Mouse (Mus musculus): ENCODE data around the gene Prss45. TPM values are rescaled to one million over a fixed set of nuclear protein-coding genes. Genes with fewer than 3 reads are reported as not detected.

Gene Prss45
- polyA plus RNA-seq (2014; fragmentation: Illumina TruSeq; extraction: RNeasy Lipid Tissue Mini Kit (QIAGEN cat#74804); ENCODE audit: low read depth, low replicate concordance), result not detected

DNA sequence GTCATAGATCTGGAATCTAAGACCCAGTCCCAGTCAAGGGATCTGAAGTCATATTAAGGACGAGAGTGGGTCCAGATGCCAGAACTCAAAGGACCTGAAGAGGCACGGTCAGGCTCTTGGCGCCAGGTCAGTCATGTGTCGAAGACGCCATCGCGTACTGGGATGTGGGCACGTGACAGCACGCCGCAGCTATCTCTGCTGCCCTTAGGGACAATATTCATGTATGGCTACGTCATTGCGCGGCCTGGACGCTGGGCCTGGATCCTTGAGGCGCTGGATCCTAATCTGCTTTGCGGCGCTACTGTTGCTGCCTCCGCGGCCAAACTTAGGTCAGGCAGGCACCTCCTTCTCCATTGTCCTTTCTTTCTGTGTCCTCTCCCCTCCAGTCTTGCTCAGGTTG lies at the start of gene Prss45:
Gene Prss45, plus strand, starts transcription at position 178 of the 400 bp plus-strand sequence.

DNA sequence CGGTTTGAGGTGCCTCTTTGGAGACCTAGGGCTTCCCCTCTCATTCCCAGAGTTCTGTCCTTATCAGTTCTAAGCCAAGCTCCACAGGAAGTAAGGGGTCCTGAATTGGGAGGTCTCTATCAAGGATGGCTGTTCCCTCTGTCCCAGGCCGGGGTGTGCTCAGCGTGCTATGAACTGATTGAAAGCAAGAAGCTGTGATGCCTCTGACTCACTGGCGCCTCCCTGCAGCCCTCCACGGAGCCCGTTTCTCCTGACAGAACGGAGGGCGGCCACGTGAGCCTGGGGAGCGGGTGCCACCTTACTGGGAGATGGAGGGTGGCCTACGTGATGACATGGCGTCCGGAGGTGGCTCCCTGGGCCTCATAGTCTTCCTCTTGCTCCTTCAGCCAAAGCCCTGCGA lies 36.5 kb upstream of the Prss45 start, which contains the start of gene Prss42:
Gene Prss42, plus strand, starts transcription at position 301 of the 400 bp plus-strand sequence.

DNA sequence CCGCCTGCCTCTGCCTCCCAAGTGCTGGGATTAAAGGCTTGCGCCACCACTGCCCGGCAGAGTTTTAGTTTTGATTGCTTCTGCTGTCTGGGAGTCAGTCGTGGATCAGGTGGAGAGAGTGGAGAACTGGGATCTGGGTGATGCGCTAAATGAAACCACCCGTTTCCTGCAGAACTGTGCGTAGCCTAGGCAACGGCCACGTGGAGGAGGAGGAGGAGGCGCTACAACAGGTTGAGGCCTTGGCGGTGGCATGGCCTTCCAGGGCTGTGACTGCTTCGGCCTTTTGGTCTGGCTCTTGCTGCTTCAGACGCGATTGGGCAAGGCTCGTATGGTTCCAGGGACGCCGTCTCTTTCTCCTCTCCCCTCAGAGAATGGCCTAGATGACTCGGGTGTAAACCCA lies 20.6 kb upstream of the Prss45 start, which contains the start of gene Prss44:
Gene Prss44, plus strand, starts transcription at position 206 of the 400 bp plus-strand sequence.

GRCm38 (mm10) chr9:110826390-110826789 lies 8.0 kb upstream of the Prss45 start, which contains the start of gene Prss43:
TSS of gene Prss43 (plus strand) at chr9:110826690.

DNA sequence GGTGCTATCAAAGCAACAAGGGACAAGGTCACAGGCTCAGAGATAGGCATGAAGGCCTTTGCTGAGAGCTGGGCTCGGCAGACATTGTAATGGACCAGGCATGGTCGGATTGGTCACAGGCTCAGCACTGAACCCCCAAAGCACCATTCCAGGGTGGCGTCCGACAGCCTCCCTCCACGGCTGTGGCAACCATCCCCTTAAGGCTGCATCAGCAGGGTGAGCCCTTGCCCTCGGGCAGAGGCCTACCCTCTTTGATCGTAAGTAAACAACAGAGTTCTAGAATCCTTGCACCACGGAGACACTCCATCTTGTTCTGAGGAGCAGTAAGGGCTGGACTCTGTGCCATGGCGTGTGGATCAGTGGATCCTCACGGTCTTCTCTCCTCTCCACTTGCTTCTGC lies 9.8 kb downstream of the Prss45 start, which contains the start of gene Prss46:
Gene Prss46, plus strand, starts transcription at position 301 of the 400 bp plus-strand sequence.

GRCm38 (mm10) chr9:110857781-110858472 lies 23.5 kb downstream of the Prss45 start, which contains the start of gene Prss50:
TSS of gene Prss50 (plus strand) at chr9:110857967.

GRCm38 (mm10) chr9:110879191-110879920 lies 45.0 kb downstream of the Prss45 start, which contains the start of gene Als2cl:
TSS of gene Als2cl (plus strand) at chr9:110879870.

DNA sequence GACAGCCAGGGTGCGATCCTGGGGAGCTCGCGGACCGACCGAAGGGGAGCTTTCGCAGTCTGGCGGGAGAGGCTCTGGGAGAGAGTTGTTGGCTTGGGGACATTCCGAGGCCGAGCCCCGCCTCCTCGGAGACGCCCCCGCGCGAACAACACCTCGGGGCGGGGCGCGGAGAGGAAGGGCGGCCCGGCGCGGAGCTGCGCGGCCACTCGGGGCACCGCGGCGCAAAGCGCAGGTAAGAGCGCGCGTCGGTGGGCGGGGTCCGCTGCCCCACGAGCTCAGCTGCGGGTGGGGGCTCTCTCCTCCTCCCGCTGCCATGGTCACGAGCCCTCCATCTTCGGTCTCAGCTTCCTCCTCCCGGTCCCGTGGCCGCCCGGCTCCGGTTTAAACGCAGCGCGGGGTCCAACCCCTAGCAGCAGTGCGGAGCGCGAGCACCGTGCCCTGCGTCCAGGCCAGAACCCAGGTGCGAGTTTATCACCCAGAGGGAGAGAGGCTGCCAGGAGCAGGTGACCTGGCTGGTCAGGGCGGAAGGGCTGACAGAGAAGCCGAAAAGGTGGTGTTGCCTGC lies 45.7 kb downstream of the Prss45 start, which contains the start of gene Tmie:
Gene Tmie, minus strand, starts transcription at position 116 of the 564 bp plus-strand sequence.

Other genes with a start within 250 kb of the Prss45 start
- gene Nradd, start 210.1 kb upstream of the Prss45 start, polyA plus RNA-seq (2014; fragmentation: Illumina TruSeq; extraction: RNeasy Lipid Tissue Mini Kit (QIAGEN cat#74804); ENCODE audit: low read depth, low replicate concordance), result 0.66 TPM
- gene Nbeal2, start 180.4 kb upstream of the Prss45 start, polyA plus RNA-seq (2014; fragmentation: Illumina TruSeq; extraction: RNeasy Lipid Tissue Mini Kit (QIAGEN cat#74804); ENCODE audit: low read depth, low replicate concordance), result 0.63 TPM
- gene Ccdc12, start 178.1 kb upstream of the Prss45 start, polyA plus RNA-seq (2014; fragmentation: Illumina TruSeq; extraction: RNeasy Lipid Tissue Mini Kit (QIAGEN cat#74804); ENCODE audit: low read depth, low replicate concordance), result not detected
- gene Myl3, start 92.7 kb upstream of the Prss45 start, polyA plus RNA-seq (2014; fragmentation: Illumina TruSeq; extraction: RNeasy Lipid Tissue Mini Kit (QIAGEN cat#74804); ENCODE audit: low read depth, low replicate concordance), result not detected
- gene Pth1r, start 87.4 kb upstream of the Prss45 start, polyA plus RNA-seq (2014; fragmentation: Illumina TruSeq; extraction: RNeasy Lipid Tissue Mini Kit (QIAGEN cat#74804); ENCODE audit: low read depth, low replicate concordance), result not detected
- gene Prss42, start 36.4 kb upstream of the Prss45 start, polyA plus RNA-seq (2014; fragmentation: Illumina TruSeq; extraction: RNeasy Lipid Tissue Mini Kit (QIAGEN cat#74804); ENCODE audit: low read depth, low replicate concordance), result not detected
- not detected for gene Prss44, start 20.6 kb upstream of the Prss45 start, polyA plus RNA-seq (2014; fragmentation: Illumina TruSeq; extraction: RNeasy Lipid Tissue Mini Kit (QIAGEN cat#74804); ENCODE audit: low read depth, low replicate concordance)
- gene Prss43, start 7.9 kb upstream of the Prss45 start, polyA plus RNA-seq (2014; fragmentation: Illumina TruSeq; extraction: RNeasy Lipid Tissue Mini Kit (QIAGEN cat#74804); ENCODE audit: low read depth, low replicate concordance), result not detected
- not detected for gene Prss46, start 9.9 kb downstream of the Prss45 start, polyA plus RNA-seq (2014; fragmentation: Illumina TruSeq; extraction: RNeasy Lipid Tissue Mini Kit (QIAGEN cat#74804); ENCODE audit: low read depth, low replicate concordance)
- gene Prss50, start 23.4 kb downstream of the Prss45 start, polyA plus RNA-seq (2014; fragmentation: Illumina TruSeq; extraction: RNeasy Lipid Tissue Mini Kit (QIAGEN cat#74804); ENCODE audit: low read depth, low replicate concordance), result not detected
- 3.4 TPM for gene Als2cl, start 45.3 kb downstream of the Prss45 start, polyA plus RNA-seq (2014; fragmentation: Illumina TruSeq; extraction: RNeasy Lipid Tissue Mini Kit (QIAGEN cat#74804); ENCODE audit: low read depth, low replicate concordance)
- gene Tmie, start 45.5 kb downstream of the Prss45 start, polyA plus RNA-seq (2014; fragmentation: Illumina TruSeq; extraction: RNeasy Lipid Tissue Mini Kit (QIAGEN cat#74804); ENCODE audit: low read depth, low replicate concordance), result 0.35 TPM
- gene Fam240a, start 82.3 kb downstream of the Prss45 start, polyA plus RNA-seq (2014; fragmentation: Illumina TruSeq; extraction: RNeasy Lipid Tissue Mini Kit (QIAGEN cat#74804); ENCODE audit: low read depth, low replicate concordance), result not detected
- not detected for gene Tdgf1, start 111.6 kb downstream of the Prss45 start, polyA plus RNA-seq (2014; fragmentation: Illumina TruSeq; extraction: RNeasy Lipid Tissue Mini Kit (QIAGEN cat#74804); ENCODE audit: low read depth, low replicate concordance)
- 0.35 TPM for gene Lrrc2, start 117.0 kb downstream of the Prss45 start, polyA plus RNA-seq (2014; fragmentation: Illumina TruSeq; extraction: RNeasy Lipid Tissue Mini Kit (QIAGEN cat#74804); ENCODE audit: low read depth, low replicate concordance)
- gene Rtp3, start 156.0 kb downstream of the Prss45 start, polyA plus RNA-seq (2014; fragmentation: Illumina TruSeq; extraction: RNeasy Lipid Tissue Mini Kit (QIAGEN cat#74804); ENCODE audit: low read depth, low replicate concordance), result 0.22 TPM
- gene Ltf, start 184.7 kb downstream of the Prss45 start, polyA plus RNA-seq (2014; fragmentation: Illumina TruSeq; extraction: RNeasy Lipid Tissue Mini Kit (QIAGEN cat#74804); ENCODE audit: low read depth, low replicate concordance), result not detected
- 0.98 TPM for gene Ccrl2, start 222.9 kb downstream of the Prss45 start, polyA plus RNA-seq (2014; fragmentation: Illumina TruSeq; extraction: RNeasy Lipid Tissue Mini Kit (QIAGEN cat#74804); ENCODE audit: low read depth, low replicate concordance)

Data from sigmoid colon, adult 10 weeks (tissue).